Mouse (Mus musculus): ENCODE results near the gene Olfr1243. TPM values are rescaled to one million over a fixed set of nuclear protein-coding genes. Genes with fewer than 3 reads are reported as not detected.
"Not testable (repeated sequence)": the region's sequence is repeated elsewhere in the genome, so short reads cannot be mapped to it uniquely, and the experiment has no call there.

Olfr1243 gene
- total RNA-seq (2015) (not detected in 2 replicates), total RNA-seq (2017) (not detected in 2 replicates)

GRCm38 (mm10) chr2:89531387-89531786, at the start of gene Olfr1243:
TSS of gene Olfr1243 (minus strand) at chr2:89531487.
- no peak for ATAC-seq (replicated peaks; ENCODE audit: poor library complexity)

DNA sequence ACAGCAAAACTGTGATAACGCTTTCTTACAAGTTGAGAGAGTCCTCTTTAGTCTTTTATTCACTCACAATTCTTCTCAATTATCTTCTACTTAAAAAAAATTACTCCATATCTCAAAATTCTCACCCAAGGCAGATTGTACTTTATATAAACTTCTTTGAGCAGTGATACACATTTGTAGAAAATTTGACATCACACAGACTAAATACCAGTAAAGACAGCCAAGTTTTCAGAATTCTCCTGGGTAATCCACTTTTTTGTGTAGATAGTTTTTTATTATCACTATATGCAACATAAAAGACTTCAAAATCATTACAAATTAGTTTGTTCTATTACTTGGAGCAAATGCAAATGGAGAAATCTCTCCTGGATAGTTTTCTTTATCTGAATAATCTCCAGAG, 47.1 kb upstream of the Olfr1243 start, which contains the start of gene Olfr1245:
TSS of gene Olfr1245 (minus strand) at position 101 of the 400 bp plus-strand sequence.
- no peak for ATAC-seq (replicated peaks; ENCODE audit: poor library complexity)

DNA sequence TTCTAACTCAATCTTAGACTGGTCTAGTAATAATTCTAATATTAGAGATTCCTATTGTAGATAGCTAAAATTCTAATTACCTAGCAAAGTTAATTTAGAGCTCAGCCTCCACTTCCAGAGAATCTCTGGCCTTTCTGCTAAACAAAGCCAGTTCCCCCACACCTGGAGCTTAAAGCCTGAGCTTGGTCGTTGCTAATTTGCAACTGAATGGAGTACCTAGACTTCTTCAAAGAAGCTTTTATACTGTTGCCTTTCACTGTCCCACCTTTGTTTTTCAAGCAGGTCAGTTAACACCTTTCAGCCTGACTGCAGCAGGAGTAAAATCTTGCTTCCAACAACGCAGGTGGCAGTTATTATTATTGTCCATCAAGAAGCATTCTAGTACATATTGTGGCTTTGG, 31.4 kb upstream of the Olfr1243 start:
- ATAC-seq (replicated peaks; ENCODE audit: poor library complexity) = not testable (repeated sequence)

DNA sequence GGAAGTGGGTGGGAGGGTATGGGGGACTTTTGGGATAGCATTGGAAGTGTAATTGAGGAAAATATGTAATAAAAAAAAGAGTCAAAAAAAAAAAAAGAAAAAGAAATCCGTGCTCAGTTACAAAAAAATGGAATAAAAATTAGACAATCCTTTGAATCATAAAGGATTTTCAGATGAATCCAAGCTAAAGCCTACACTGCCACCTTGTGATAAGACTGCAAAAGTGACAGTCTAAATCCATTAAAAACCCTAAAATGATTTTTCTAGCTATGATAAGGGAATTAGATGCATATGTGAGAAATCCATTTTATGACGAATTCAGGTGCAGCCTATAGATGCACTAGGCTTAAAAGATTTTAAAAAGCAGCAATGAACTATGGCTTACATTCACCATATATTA, 13.2 kb upstream of the Olfr1243 start:
- no peak for ATAC-seq (replicated peaks; ENCODE audit: poor library complexity)

DNA sequence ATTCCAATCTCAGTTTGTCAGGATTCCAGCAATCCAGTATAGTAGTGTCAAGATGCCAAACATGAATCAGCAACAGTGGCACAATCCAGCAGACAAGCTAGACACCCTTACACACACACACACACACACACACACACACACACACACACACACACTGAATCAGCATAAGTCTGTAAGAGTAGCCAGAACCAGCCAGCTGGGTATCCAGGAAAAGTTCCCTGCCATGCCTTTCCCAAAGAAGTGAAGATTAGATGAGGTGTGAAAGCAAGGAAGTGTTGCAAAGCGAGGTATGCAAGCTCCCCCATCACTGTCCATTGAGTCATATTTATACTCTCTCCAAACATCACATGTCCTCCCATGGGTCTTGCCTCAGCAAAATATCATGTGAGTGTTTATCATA, 8.6 kb upstream of the Olfr1243 start:
- ATAC-seq (replicated peaks; ENCODE audit: poor library complexity) = no peak

- ATAC-seq (replicated peaks; ENCODE audit: poor library complexity) = no peak
Measured at GRCm38 (mm10) chr2:89498235-89498634, 33.1 kb downstream of the Olfr1243 start, which contains the start of gene Olfr1242. TSS of gene Olfr1242 (minus strand) at chr2:89498335.

DNA sequence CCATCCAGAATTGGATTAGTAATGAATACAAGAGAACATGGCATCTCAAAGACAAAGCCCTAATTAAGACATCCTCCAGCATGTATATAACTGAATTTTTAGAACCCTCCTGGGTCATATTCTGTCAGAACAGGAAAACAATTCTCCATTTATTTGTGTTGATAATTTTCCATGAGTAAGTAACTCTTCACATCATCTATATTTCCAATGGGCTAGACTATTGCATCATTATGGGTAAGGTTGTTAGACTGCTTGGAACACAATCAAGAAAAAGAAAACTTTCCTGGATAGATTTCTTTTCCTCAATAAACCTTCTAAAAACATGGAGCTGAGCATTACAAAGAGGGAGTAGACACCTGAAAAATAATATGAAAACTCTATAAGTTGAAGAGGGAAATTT, 44.3 kb downstream of the Olfr1243 start, which contains the start of gene Olfr1241:
TSS of gene Olfr1241 (minus strand) at position 101 of the 400 bp plus-strand sequence.
- no peak for ATAC-seq (replicated peaks; ENCODE audit: poor library complexity)

Other genes starting within 250 kb of the Olfr1243 start
- gene Olfr1229, start 243.5 kb downstream of the Olfr1243 start, total RNA-seq (2015) = not detected in 2 replicates
- not detected in 2 replicates for gene Olfr1229, start 243.5 kb downstream of the Olfr1243 start, total RNA-seq (2017)
- not detected in 2 replicates for gene Olfr1230, start 234.2 kb downstream of the Olfr1243 start, total RNA-seq (2015)
- gene Olfr1230, start 234.2 kb downstream of the Olfr1243 start, total RNA-seq (2017) = not detected in 2 replicates
- not detected in 2 replicates for gene Olfr1231, start 224.4 kb downstream of the Olfr1243 start, total RNA-seq (2015)
- gene Olfr1231, start 224.4 kb downstream of the Olfr1243 start, total RNA-seq (2017) = not detected in 2 replicates
- gene Olfr1232, start 201.8 kb downstream of the Olfr1243 start, total RNA-seq (2015) = not detected in 2 replicates
- not detected in 2 replicates for gene Olfr1232, start 201.8 kb downstream of the Olfr1243 start, total RNA-seq (2017)
- gene Olfr1233, start 189.1 kb downstream of the Olfr1243 start, total RNA-seq (2015) = not detected in 2 replicates
- gene Olfr1233, start 189.1 kb downstream of the Olfr1243 start, total RNA-seq (2017) = not detected in 2 replicates
- gene Olfr1234, start 166.6 kb downstream of the Olfr1243 start, total RNA-seq (2015) = not detected in 2 replicates
- not detected in 2 replicates for gene Olfr1234, start 166.6 kb downstream of the Olfr1243 start, total RNA-seq (2017)
- gene Olfr1238, start 121.8 kb downstream of the Olfr1243 start, total RNA-seq (2015) = not detected in 2 replicates
- not detected in 2 replicates for gene Olfr1238, start 121.8 kb downstream of the Olfr1243 start, total RNA-seq (2017)
- gene Olfr1239, start 111.1 kb downstream of the Olfr1243 start, total RNA-seq (2015) = not detected in 2 replicates
- gene Olfr1239, start 111.1 kb downstream of the Olfr1243 start, total RNA-seq (2017) = not detected in 2 replicates
- not detected in 2 replicates for gene Olfr1240, start 88.5 kb downstream of the Olfr1243 start, total RNA-seq (2015)
- gene Olfr1240, start 88.5 kb downstream of the Olfr1243 start, total RNA-seq (2017) = not detected in 2 replicates
- not detected in 2 replicates for gene Olfr1241, start 44.4 kb downstream of the Olfr1243 start, total RNA-seq (2015)
- not detected in 2 replicates for gene Olfr1241, start 44.4 kb downstream of the Olfr1243 start, total RNA-seq (2017)
- not detected in 2 replicates for gene Olfr1242, start 33.2 kb downstream of the Olfr1243 start, total RNA-seq (2015)
- gene Olfr1242, start 33.2 kb downstream of the Olfr1243 start, total RNA-seq (2017) = not detected in 2 replicates
- not detected in 2 replicates for gene Olfr1245, start 47.0 kb upstream of the Olfr1243 start, total RNA-seq (2015)
- not detected in 2 replicates for gene Olfr1245, start 47.0 kb upstream of the Olfr1243 start, total RNA-seq (2017)
- gene Olfr1246, start 61.7 kb upstream of the Olfr1243 start, total RNA-seq (2015) = not detected in 2 replicates
- not detected in 2 replicates for gene Olfr1246, start 61.7 kb upstream of the Olfr1243 start, total RNA-seq (2017)
- not detected in 2 replicates for gene Olfr1247, start 82.6 kb upstream of the Olfr1243 start, total RNA-seq (2015)
- not detected in 2 replicates for gene Olfr1247, start 82.6 kb upstream of the Olfr1243 start, total RNA-seq (2017)
- gene Olfr1248, start 86.8 kb upstream of the Olfr1243 start, total RNA-seq (2015) = not detected in 2 replicates
- gene Olfr1248, start 86.8 kb upstream of the Olfr1243 start, total RNA-seq (2017) = not detected in 2 replicates
- gene Olfr1249, start 103.5 kb upstream of the Olfr1243 start, total RNA-seq (2015) = not detected in 2 replicates
- not detected in 2 replicates for gene Olfr1249, start 103.5 kb upstream of the Olfr1243 start, total RNA-seq (2017)
- gene Olfr1250, start 130.0 kb upstream of the Olfr1243 start, total RNA-seq (2015) = not detected in 2 replicates
- gene Olfr1250, start 130.0 kb upstream of the Olfr1243 start, total RNA-seq (2017) = not detected in 2 replicates
- not detected in 2 replicates for gene Olfr1251, start 140.4 kb upstream of the Olfr1243 start, total RNA-seq (2015)
- not detected in 2 replicates for gene Olfr1251, start 140.4 kb upstream of the Olfr1243 start, total RNA-seq (2017)
- gene Olfr1252, start 193.5 kb upstream of the Olfr1243 start, total RNA-seq (2015) = not detected in 2 replicates
- not detected in 2 replicates for gene Olfr1252, start 193.5 kb upstream of the Olfr1243 start, total RNA-seq (2017)
- not detected in 2 replicates for gene Olfr1253, start 225.6 kb upstream of the Olfr1243 start, total RNA-seq (2015)
- not detected in 2 replicates for gene Olfr1253, start 225.6 kb upstream of the Olfr1243 start, total RNA-seq (2017)

All from megakaryocyte progenitor cell, adult 5-6 weeks (primary cell).